Mouse (Mus musculus) hindbrain, embryonic 11.5 days (tissue): ENCODE measurements around the gene Nufip1. TPM values are rescaled to one million over a fixed set of nuclear protein-coding genes. Genes with fewer than 3 reads are reported as not detected.

Experiments
- ATAC-seq: fragments of 200-750 bp; cut with Nextera tagmentation; 2 replicates; pipeline ENCODE4 v1.8.0; 2017; ENCODE audit warnings: mild to moderate bottlenecking, moderate TSS enrichment, moderate library complexity; ENCODE audit not compliant: low FRiP score
- DNase-seq: peaks from one replicate; pipeline ENCODE4 v3.0.0-alpha.2; 2015; ENCODE audit warnings: low spot score
- H3K27ac ChIP-seq: fragments of 300-500 bp; sonication (generic); 2 replicates; pipeline ENCODE4 v1.5.1; 2014; ENCODE audit warnings: mild to moderate bottlenecking, low read depth, low read length
- H3K27me3 ChIP-seq: fragments of 300-500 bp; sonication (generic); 2 replicates; pipeline ENCODE4 v1.6.1; 2014; ENCODE audit warnings: mild to moderate bottlenecking, low read length, moderate library complexity, mixed read lengths; ENCODE audit not compliant: control insufficient read depth, insufficient read depth
- H3K36me3 ChIP-seq: fragments of 300-500 bp; sonication (generic); 2 replicates; pipeline ENCODE4 v1.6.1; 2014; ENCODE audit warnings: mild to moderate bottlenecking, low read length, moderate library complexity, mixed read lengths; ENCODE audit not compliant: control insufficient read depth, insufficient read depth
- H3K4me1 ChIP-seq: fragments of 300-500 bp; sonication (generic); replicated peaks from 2 replicates; pipeline ENCODE4 v1.6.1; 2014; ENCODE audit warnings: low read length, mixed read lengths; ENCODE audit not compliant: control insufficient read depth, insufficient read depth
- H3K4me2 ChIP-seq: fragments of 300-500 bp; sonication (generic); replicated peaks from 2 replicates; pipeline ENCODE4 v1.6.1; 2014; ENCODE audit warnings: mild to moderate bottlenecking, low read depth, low read length
- H3K4me3 ChIP-seq: fragments of 300-500 bp; sonication (generic); 2 replicates; pipeline ENCODE4 v1.5.1; 2014; ENCODE audit warnings: low read depth, low read length
- H3K9ac ChIP-seq: fragments of 300-500 bp; sonication (generic); 2 replicates; pipeline ENCODE4 v1.6.1; 2014; ENCODE audit warnings: low read depth, low read length
- H3K9me3 ChIP-seq: fragments of 300-500 bp; sonication (generic); 2 replicates; pipeline ENCODE4 v1.6.1; 2016; ENCODE audit warnings: low read length; ENCODE audit not compliant: control insufficient read depth
- WGBS: fragments of 180-500 bp; shearing (Covaris S2); extraction: QIAGEN DNeasy Blood & Tissue Kit; methylation state at CpG from one replicate; pipeline ENCODE4 v1.1.7; 2014; 5-methylcytosine and 5-hydroxymethylcytosine counted together
- polyA plus RNA-seq: library from polyadenylated mRNA; unstranded; fragments of >200 nt; fragmentation: Nextera tagmentation; extraction: Ambion mirVana; gene quantifications from 2 replicates; pipeline ENCODE4 v1.2.1, GENCODE M21; 2014

Gene Nufip1
- polyA plus RNA-seq, 1 experiment from 2014 or later, result 17.1 TPM

DNA sequence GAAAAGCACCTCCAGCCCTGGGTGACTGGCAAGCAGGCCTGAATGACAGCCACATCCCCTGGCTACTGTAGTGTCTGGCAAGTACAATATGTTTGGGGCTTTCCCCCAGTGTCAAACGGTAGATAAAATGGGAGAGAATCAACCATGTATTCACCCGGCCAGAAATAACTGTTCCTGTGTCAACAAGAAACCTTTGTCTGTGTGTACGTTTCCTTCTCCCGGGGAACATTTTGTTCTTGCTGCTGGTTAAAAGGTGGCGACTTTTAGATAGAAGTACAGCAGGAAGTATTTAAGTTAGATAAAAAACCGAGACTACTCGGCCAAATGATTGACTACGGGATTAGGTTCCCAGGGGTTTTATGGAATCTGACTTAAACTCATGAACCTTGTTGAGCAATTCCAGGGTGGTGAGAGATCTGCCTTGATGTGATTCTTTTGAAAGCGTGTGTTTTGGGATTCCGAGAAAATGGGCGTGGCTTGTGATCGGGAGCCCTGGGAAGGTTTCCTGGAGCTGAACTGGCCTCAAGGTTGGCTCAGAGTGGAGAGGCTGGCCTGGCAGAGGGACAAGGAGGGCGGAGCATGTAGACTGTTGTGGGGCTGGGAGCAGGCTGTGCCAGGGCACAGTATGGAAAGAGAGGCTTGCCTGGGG, 39.0 kb downstream of the Nufip1 start:
- 44% methylated on average over 13 of the region's 13 CpGs for WGBS
- Histone ChIP-seq H3K36me3 (no peaks in the 10 kb centered on the region), H3K4me1 (0 out of 2 replicates have a peak, but pooled peaks cover 2% of the 10 kb centered on the region), H3K4me2 (no peak overlapping the region), H3K4me3 (no peak overlapping the region), H3K9ac (no peak overlapping the region), H3K9me3 (no peaks in the 10 kb centered on the region), H3K27ac (no peak overlapping the region), H3K27me3 (no peaks in the 10 kb centered on the region)
- ATAC-seq (no peak), DNase-seq (peak; percentile 34)

GRCm38 (mm10) chr14:76150499-76150898, 39.8 kb downstream of the Nufip1 start:
- Histone ChIP-seq H3K27ac (no peak overlapping the region), H3K9ac (no peak overlapping the region), H3K4me1 (0 out of 2 replicates have a peak, but pooled peaks cover 2% of the 10 kb centered on the region), H3K9me3 (no peaks in the 10 kb centered on the region), H3K4me3 (no peak overlapping the region), H3K4me2 (no peak overlapping the region), H3K27me3 (no peaks in the 10 kb centered on the region), H3K36me3 (no peaks in the 10 kb centered on the region)
- no peak for DNase-seq
- WGBS, result 84% methylated on average over 11 of the region's 11 CpGs
- ATAC-seq, result no peak

DNA sequence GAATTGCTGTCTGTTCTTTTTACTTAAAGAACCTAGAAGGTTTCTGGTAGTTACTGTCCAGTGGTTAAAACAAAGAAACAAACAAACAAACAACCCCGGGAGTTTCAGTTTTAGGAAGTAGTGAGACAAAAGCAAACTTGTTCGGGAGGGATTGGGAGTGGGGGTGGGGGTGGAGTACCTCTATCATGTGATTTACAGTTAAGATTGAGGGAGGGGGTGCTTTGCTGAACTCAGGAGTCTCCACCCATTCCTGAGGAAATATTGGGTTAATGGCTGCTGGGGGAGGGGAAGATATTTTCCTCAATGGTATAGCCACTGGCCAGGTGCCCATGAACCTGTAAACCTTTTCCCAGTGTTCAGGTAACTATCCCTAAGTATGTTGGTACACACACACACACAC, 40.3 kb downstream of the Nufip1 start:
- no peak for ATAC-seq
- no peaks in the 10 kb centered on the region for H3K27me3 ChIP-seq
- H3K4me1 ChIP-seq, result 0 out of 2 replicates have a peak, but pooled peaks cover 2% of the 10 kb centered on the region
- H3K4me2 ChIP-seq, result no peak overlapping the region
- no peak overlapping the region for H3K9ac ChIP-seq
- no peaks in the 10 kb centered on the region for H3K9me3 ChIP-seq
- no peak overlapping the region for H3K4me3 ChIP-seq
- no peaks in the 10 kb centered on the region for H3K36me3 ChIP-seq
- H3K27ac ChIP-seq, result no peak overlapping the region
- no peak for DNase-seq
- WGBS, result 79% methylated on average over 2 of the region's 2 CpGs

GRCm38 (mm10) chr14:76151820-76152161, 41.1 kb downstream of the Nufip1 start:
- H3K4me2 ChIP-seq, result peak overlapping the region; percentile 63
- DNase-seq (no peak), ATAC-seq (no peak)
- H3K9me3 ChIP-seq, result no peaks in the 10 kb centered on the region
- no peaks in the 10 kb centered on the region for H3K36me3 ChIP-seq
- H3K4me3 ChIP-seq, result peak overlapping the region; percentile 63
- no peaks in the 10 kb centered on the region for H3K27me3 ChIP-seq
- H3K27ac ChIP-seq, result peak overlapping the region; percentile 96
- 0% methylated on average over 10 of the region's 10 CpGs for WGBS
- H3K4me1 ChIP-seq, result 0 out of 2 replicates have a peak, but pooled peaks cover 2% of the 10 kb centered on the region
- H3K9ac ChIP-seq, result peak overlapping the region; percentile 84

- peak overlapping the region; percentile 96 for H3K27ac ChIP-seq
- peak overlapping the region; percentile 63 for H3K4me3 ChIP-seq
- DNase-seq (peak; percentile 97), ATAC-seq (peak; percentile 93)
- 0 out of 2 replicates have a peak, but pooled peaks cover 2% of the 10 kb centered on the region for H3K4me1 ChIP-seq
- no peaks in the 10 kb centered on the region for H3K9me3 ChIP-seq
- no peaks in the 10 kb centered on the region for H3K36me3 ChIP-seq
- under 1% methylated on average over 41 of the region's 41 CpGs for WGBS
- H3K4me2 ChIP-seq, result peak overlapping the region; percentile 63
- peak overlapping the region; percentile 84 for H3K9ac ChIP-seq
- H3K27me3 ChIP-seq, result no peaks in the 10 kb centered on the region
Observed at GRCm38 (mm10) chr14:76152162-76153002, 41.7 kb downstream of the Nufip1 start.

GRCm38 (mm10) chr14:76153003-76153675, 42.4 kb downstream of the Nufip1 start:
- peak; percentile 28 for ATAC-seq
- H3K9ac ChIP-seq, result peak overlapping the region; percentile 35; the same call in 1 of the 2 replicates
- WGBS, result 2% methylated on average over 24 of the region's 24 CpGs

DNA sequence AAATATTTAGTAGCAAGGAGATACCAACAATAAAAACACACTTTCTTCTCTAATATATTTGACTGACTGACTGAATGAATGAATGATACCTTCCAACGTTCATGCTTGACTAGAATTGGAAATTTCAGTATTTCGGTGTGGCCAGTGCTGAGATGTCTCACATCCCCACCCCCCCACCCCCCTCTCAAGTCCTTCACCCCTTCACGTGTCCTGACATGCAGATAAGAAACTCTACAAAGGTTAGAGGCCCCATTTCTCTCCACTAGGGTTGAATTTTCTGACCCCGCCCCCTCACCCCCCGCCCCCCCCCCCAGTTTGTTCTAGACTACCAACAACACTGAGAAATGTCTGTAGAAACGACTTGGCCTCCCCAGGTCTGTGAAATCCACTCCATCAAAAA, 43.1 kb downstream of the Nufip1 start:
- H3K9ac ChIP-seq, result no peak overlapping the region
- no peaks in the 10 kb centered on the region for H3K27me3 ChIP-seq
- DNase-seq, result no peak
- H3K4me3 ChIP-seq, result no peak overlapping the region
- H3K4me2 ChIP-seq, result no peak overlapping the region
- WGBS, result 16% methylated on average over 6 of the region's 6 CpGs
- ATAC-seq, result no peak
- H3K9me3 ChIP-seq, result no peaks in the 10 kb centered on the region
- H3K36me3 ChIP-seq, result no peaks in the 10 kb centered on the region
- H3K27ac ChIP-seq, result no peak overlapping the region
- 0 out of 2 replicates have a peak, but pooled peaks cover 2% of the 10 kb centered on the region for H3K4me1 ChIP-seq

More at GRCm38 (mm10) chr14:76153003-76153675, 42.4 kb downstream of the Nufip1 start:
- Histone ChIP-seq H3K9me3 (no peaks in the 10 kb centered on the region), H3K4me2 (peak overlapping the region; percentile 34), H3K36me3 (no peaks in the 10 kb centered on the region), H3K4me3 (peak overlapping the region; percentile 63), H3K4me1 (0 out of 2 replicates have a peak, but pooled peaks cover 2% of the 10 kb centered on the region), H3K27me3 (no peaks in the 10 kb centered on the region), H3K27ac (peak overlapping the region; percentile 24)
- DNase-seq, result no peak

DNA sequence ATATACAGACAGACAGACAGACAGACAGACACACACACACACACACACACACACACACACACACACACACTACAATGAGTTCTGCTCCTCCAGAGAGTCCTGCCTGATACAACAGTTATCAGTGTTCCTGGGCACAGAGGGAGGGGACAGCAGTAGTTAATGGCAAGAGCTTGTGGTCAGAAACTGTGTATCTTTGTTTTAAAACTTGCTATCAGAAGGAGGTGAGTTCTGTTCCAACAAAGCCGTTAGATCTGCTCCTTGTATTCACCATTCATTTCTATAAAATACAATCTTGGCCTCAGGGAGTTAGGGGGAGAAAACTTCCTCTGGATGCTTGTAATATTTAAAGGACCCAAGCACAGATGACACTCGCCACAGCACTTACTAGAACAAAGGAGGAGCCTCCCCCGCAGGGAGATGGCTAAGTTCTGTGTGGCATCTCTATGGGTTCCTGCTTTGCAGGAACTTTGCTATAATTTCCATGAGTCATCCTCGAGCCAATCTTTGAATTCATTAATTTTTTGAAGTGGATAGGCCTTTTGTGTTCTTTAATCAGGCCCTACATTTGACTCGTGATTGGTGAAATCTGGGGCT, 47.6 kb downstream of the Nufip1 start:
- H3K9ac ChIP-seq, result no peak overlapping the region
- no peak overlapping the region for H3K4me2 ChIP-seq
- H3K36me3 ChIP-seq, result no peaks in the 10 kb centered on the region
- ATAC-seq, result no peak
- no peak overlapping the region for H3K27ac ChIP-seq
- WGBS, result 65% methylated on average over 5 of the region's 5 CpGs
- 0 out of 2 replicates have a peak, but pooled peaks cover 2% of the 10 kb centered on the region for H3K4me1 ChIP-seq
- H3K4me3 ChIP-seq, result no peak overlapping the region
- no peaks in the 10 kb centered on the region for H3K9me3 ChIP-seq
- no peaks in the 10 kb centered on the region for H3K27me3 ChIP-seq
- no peak for DNase-seq
